ENCODE assay signal across 15 mouse cellular contexts in genomic region chr9:97995723-97996122, GRCm38 (mm10). TPM values are rescaled to one million over a fixed set of nuclear protein-coding genes. Genes with fewer than 3 reads are reported as not detected.
DNase-seq lines count a peak whose midpoint lies in the region; ATAC-seq and TF ChIP-seq lines count a peak whose summit lies in the region.
"Had no signal": no experiment of that assay in that cellular context is flagged by ENCODE, and none has a peak within 500 bp of the region (broad histone marks: within the 10 kb centered on the region; RNA-seq: fewer than 3 reads in every experiment).

No protein-coding gene starts in this region.

- ATAC-seq in forebrain, embryonic 14.5 days = no peak
- no peak for ATAC-seq in forebrain, embryonic 15.5 days (replicated peaks)
- no peak for ATAC-seq in lung, embryonic 14.5 days (ENCODE audit: insufficient read depth)
- ATAC-seq: liver, embryonic 12.5 days had no signal

- H3K27ac ChIP-seq in forebrain, embryonic 14.5 days (ENCODE audit: low read depth, low read length) = no peak overlapping the region
- H3K27ac ChIP-seq in forebrain, embryonic 15.5 days (replicated peaks) = no peak overlapping the region
- no peak overlapping the region for H3K27ac ChIP-seq in lung, embryonic 14.5 days (ENCODE audit: low read depth)
- H3K27ac ChIP-seq: forebrain, embryonic 12.5 days; heart, adult 2 months; hindbrain, embryonic 15.5 days; limb, embryonic 10.5 days; liver, embryonic 12.5 days had no signal

- H3K27me3 ChIP-seq in forebrain, embryonic 14.5 days (replicated peaks; ENCODE audit: control insufficient read depth, insufficient read depth, low read length) = no peaks in the 10 kb centered on the region
- no peaks in the 10 kb centered on the region for H3K27me3 ChIP-seq in forebrain, embryonic 15.5 days
- H3K27me3 ChIP-seq in lung, embryonic 14.5 days (ENCODE audit: insufficient read depth, low read length) = no peaks in the 10 kb centered on the region
- H3K27me3 ChIP-seq: forebrain, embryonic 12.5 days; hindbrain, embryonic 15.5 days; liver, embryonic 12.5 days had no signal

- no peak overlapping the region for H3K4me3 ChIP-seq in forebrain, embryonic 14.5 days (ENCODE audit: low read depth, low read length)
- no peak overlapping the region for H3K4me3 ChIP-seq in forebrain, embryonic 15.5 days
- H3K4me3 ChIP-seq in lung, embryonic 14.5 days (ENCODE audit: low read depth, low read length) = no peak overlapping the region
- H3K4me3 ChIP-seq: forebrain, embryonic 12.5 days; heart, adult 2 months; hindbrain, embryonic 15.5 days; limb, embryonic 10.5 days; liver, embryonic 12.5 days had no signal

- no peaks in the 10 kb centered on the region for H3K36me3 ChIP-seq in forebrain, embryonic 14.5 days (ENCODE audit: control insufficient read depth, insufficient read depth, low read length)
- no peaks in the 10 kb centered on the region for H3K36me3 ChIP-seq in forebrain, embryonic 15.5 days
- no peaks in the 10 kb centered on the region for H3K36me3 ChIP-seq in lung, embryonic 14.5 days (ENCODE audit: insufficient read depth)
- H3K36me3 ChIP-seq: forebrain, embryonic 12.5 days; hindbrain, embryonic 15.5 days; limb, embryonic 10.5 days; liver, embryonic 12.5 days had no signal

- WGBS in forebrain, embryonic 14.5 days = 54% methylated on average over 4 of the region's 4 CpGs
- 68% methylated on average over 4 of the region's 4 CpGs for WGBS in forebrain, embryonic 15.5 days
- WGBS in lung, embryonic 14.5 days = 50% methylated on average over 4 of the region's 4 CpGs

- no peaks in the 10 kb centered on the region for H3K9me3 ChIP-seq in forebrain, embryonic 14.5 days (replicated peaks; ENCODE audit: control insufficient read depth, low read length)
- H3K9me3 ChIP-seq in forebrain, embryonic 15.5 days = no peaks in the 10 kb centered on the region
- no peaks in the 10 kb centered on the region for H3K9me3 ChIP-seq in lung, embryonic 14.5 days (ENCODE audit: low read depth, low read length)
- H3K9me3 ChIP-seq: forebrain, embryonic 12.5 days; hindbrain, embryonic 15.5 days; limb, embryonic 10.5 days; liver, embryonic 12.5 days had no signal

- 0 out of 2 replicates have a peak, but pooled peaks cover 5% of the 10 kb centered on the region for H3K4me1 ChIP-seq in forebrain, embryonic 14.5 days (ENCODE audit: control insufficient read depth, insufficient read depth, low read length)
- peaks cover 19% of the 10 kb centered on the region for H3K4me1 ChIP-seq in forebrain, embryonic 15.5 days
- H3K4me1 ChIP-seq in lung, embryonic 14.5 days (ENCODE audit: insufficient read depth) = 0 out of 2 replicates have a peak, but pooled peaks cover 4% of the 10 kb centered on the region
- H3K4me1 ChIP-seq: limb, embryonic 10.5 days; liver, embryonic 12.5 days had no signal

- no peak for TF ChIP-seq CTCF in lung, embryonic 14.5 days (IDR thresholded peaks at IDR 0.05; ENCODE audit: low read depth)

- no peak overlapping the region for H3K4me2 ChIP-seq in forebrain, embryonic 14.5 days (ENCODE audit: low read length)
- no peak overlapping the region for H3K4me2 ChIP-seq in forebrain, embryonic 15.5 days (replicated peaks)
- no peak overlapping the region for H3K4me2 ChIP-seq in lung, embryonic 14.5 days
- H3K4me2 ChIP-seq: forebrain, embryonic 12.5 days; hindbrain, embryonic 15.5 days; liver, embryonic 12.5 days had no signal

- DNase-seq in forebrain, embryonic 14.5 days (ENCODE audit: low spot score) = peak; percentile 47
- peak; percentile 38 for DNase-seq in lung, embryonic 14.5 days
- DNase-seq in lung, postnatal 10 days = no peak
- DNase-seq in ovary, postnatal 14 days (ENCODE audit: low spot score) = peak; percentile 13
- DNase-seq in ovary, postnatal 10 days (ENCODE audit: low spot score) = no peak
- no peak for DNase-seq in thymus, postnatal 0 days (ENCODE audit: low spot score)
- DNase-seq: kidney, adult 11 months; kidney, postnatal 4 days; layer of hippocampus, postnatal 36 days had no signal

- H3K9ac ChIP-seq in forebrain, embryonic 14.5 days (ENCODE audit: low read length) = no peak overlapping the region
- H3K9ac ChIP-seq in forebrain, embryonic 15.5 days (replicated peaks) = no peak overlapping the region
- H3K9ac ChIP-seq in lung, embryonic 14.5 days = no peak overlapping the region
- H3K9ac ChIP-seq: forebrain, embryonic 12.5 days; hindbrain, embryonic 15.5 days; liver, embryonic 12.5 days had no signal

RNA-seq across cellular contexts. Expression of gene Clstn2, which starts 37.3 kb away (rescaled TPM):
- 7.5 and 12.0 TPM in 2 replicates for polyA plus RNA-seq in forebrain, embryonic 14.5 days (2014; fragmentation: Nextera tagmentation; extraction: Ambion mirVana)
- polyA plus RNA-seq in forebrain, embryonic 15.5 days (2015; fragmentation: Nextera tagmentation; extraction: Ambion mirVana) = 15.1 and 19.1 TPM in 2 replicates
- 1.9 and 2.0 TPM in 2 replicates for polyA plus RNA-seq in lung, embryonic 14.5 days (2014; fragmentation: Nextera tagmentation; extraction: Ambion mirVana)
- 0.05 and 0.08 TPM in 2 replicates for polyA plus RNA-seq in thymus, postnatal 0 days (2015; fragmentation: Nextera tagmentation; extraction: Ambion mirVana)

Comparison
In these comparisons a context has a peak if more than half of its experiments do, and no peak if none do; other contexts are left out.
1. DNase-seq: peak in forebrain, embryonic 14.5 days (single experiment), lung, embryonic 14.5 days (single experiment) and ovary, postnatal 14 days (single experiment); none in lung, postnatal 10 days (single experiment), ovary, postnatal 10 days (single experiment) and thymus, postnatal 0 days (single experiment).